Mouse (Mus musculus): Measurements from ENCODE around the gene Cnot9. TPM values are rescaled to one million over a fixed set of nuclear protein-coding genes. Genes with fewer than 3 reads are reported as not detected.
"Not testable (repeated sequence)": the region's sequence is repeated elsewhere in the genome, so short reads cannot be mapped to it uniquely, and the experiment has no call there.

The Cnot9 gene
- 112 TPM in 2 replicates for polyA plus RNA-seq (2016; fragmentation: Nextera tagmentation; extraction: Ambion mirVana)

- WGBS, result under 1% methylated on average over 64 of the region's 64 CpGs
- peak; percentile 100 for DNase-seq (ENCODE audit: extremely low spot score, low spot score)
- H3K9me3 ChIP-seq, result no peaks in the 10 kb centered on the region
- no peaks in the 10 kb centered on the region for H3K27me3 ChIP-seq (ENCODE audit: poor library complexity, severe bottlenecking)
- peaks cover 39% of the 10 kb centered on the region for H3K4me1 ChIP-seq
- H3K36me3 ChIP-seq (replicated peaks), result peaks cover 45% of the 10 kb centered on the region
- H3K4me3 ChIP-seq, result peak within 1 kb of the TSS; percentile 86
- peak within 1 kb of the TSS; percentile 98 for H3K27ac ChIP-seq
Measured at GRCm38 (mm10) chr1:74505721-74506464, at the start of gene Cnot9. Gene Cnot9 (plus strand): TSS chr1:74506058.

DNA sequence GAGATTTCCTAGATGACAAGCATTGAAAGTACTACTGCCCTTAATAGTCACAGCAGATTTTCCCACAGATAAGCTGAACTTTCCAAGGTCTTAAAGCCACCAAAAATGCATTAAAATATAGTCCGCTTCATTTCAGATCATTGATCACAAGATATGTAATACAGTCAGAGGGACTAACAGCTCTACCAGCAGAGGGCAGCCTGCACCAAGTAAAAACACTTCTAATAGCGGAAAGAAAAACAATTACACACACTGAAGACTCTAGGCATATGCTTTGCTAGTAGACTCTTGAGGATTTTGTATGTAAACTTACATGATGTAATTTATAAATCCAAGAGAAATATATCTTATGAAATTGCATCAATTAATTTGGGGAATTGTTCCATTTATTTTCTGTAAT is 45.6 kb upstream of the Cnot9 start:
- no peaks in the 10 kb centered on the region for H3K4me1 ChIP-seq
- H3K27ac ChIP-seq, result no peak overlapping the region
- H3K4me3 ChIP-seq, result no peak overlapping the region
- 79% methylated on average over 2 of the region's 2 CpGs for WGBS
- H3K9me3 ChIP-seq, result no peaks in the 10 kb centered on the region
- no peaks in the 10 kb centered on the region for H3K27me3 ChIP-seq (ENCODE audit: poor library complexity, severe bottlenecking)
- DNase-seq (ENCODE audit: extremely low spot score, low spot score), result no peak
- peaks cover 96% of the 10 kb centered on the region for H3K36me3 ChIP-seq (replicated peaks)

DNA sequence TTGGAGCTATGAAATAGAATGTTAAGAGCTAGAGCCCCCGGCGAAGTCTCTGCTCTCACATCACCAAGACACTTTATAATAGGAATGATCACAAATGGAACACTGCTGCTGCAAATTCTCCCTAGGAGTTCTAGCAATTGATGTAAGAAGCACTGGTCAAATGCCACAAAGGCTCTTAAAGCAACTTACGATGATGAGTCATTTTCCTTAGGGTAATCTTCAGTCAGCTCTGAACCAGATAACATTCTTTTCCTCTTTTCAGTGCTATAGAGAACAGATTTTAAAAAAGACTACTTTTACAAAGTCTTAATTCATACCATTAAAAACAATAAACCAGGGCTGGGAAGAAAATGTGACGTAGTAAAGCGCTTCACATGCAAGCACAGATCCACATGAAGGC is 20.1 kb upstream of the Cnot9 start:
- H3K36me3 ChIP-seq (replicated peaks), result peaks cover 100% of the 10 kb centered on the region
- H3K9me3 ChIP-seq, result no peaks in the 10 kb centered on the region
- no peaks in the 10 kb centered on the region for H3K27me3 ChIP-seq (ENCODE audit: poor library complexity, severe bottlenecking)
- no peak overlapping the region for H3K27ac ChIP-seq
- H3K4me3 ChIP-seq, result no peak overlapping the region
- 95% methylated on average over 5 of the region's 5 CpGs for WGBS
- no peaks in the 10 kb centered on the region for H3K4me1 ChIP-seq
- no peak for DNase-seq (ENCODE audit: extremely low spot score, low spot score)

GRCm38 (mm10) chr1:74501106-74501505 is 4.8 kb upstream of the Cnot9 start:
- 78% methylated on average over 1 of the region's 1 CpGs for WGBS
- Histone ChIP-seq H3K27me3 (ENCODE audit: poor library complexity, severe bottlenecking) (no peaks in the 10 kb centered on the region), H3K36me3 (replicated peaks) (peaks cover 40% of the 10 kb centered on the region), H3K9me3 (no peaks in the 10 kb centered on the region), H3K4me3 (no peak overlapping the region), H3K27ac (no peak overlapping the region), H3K4me1 (peaks cover 14% of the 10 kb centered on the region)
- DNase-seq (ENCODE audit: extremely low spot score, low spot score), result no peak

- Histone ChIP-seq H3K27ac (peak overlapping the region; percentile 98), H3K9me3 (no peaks in the 10 kb centered on the region), H3K4me3 (peak overlapping the region; percentile 86), H3K4me1 (peaks cover 39% of the 10 kb centered on the region), H3K27me3 (ENCODE audit: poor library complexity, severe bottlenecking) (no peaks in the 10 kb centered on the region), H3K36me3 (replicated peaks) (peaks cover 40% of the 10 kb centered on the region)
- DNase-seq (ENCODE audit: extremely low spot score, low spot score), result no peak
- WGBS, result under 1% methylated on average over 22 of the region's 22 CpGs
Measured at GRCm38 (mm10) chr1:74505393-74505720, 501 bp upstream of the Cnot9 start.

- peaks cover 51% of the 10 kb centered on the region for H3K36me3 ChIP-seq (replicated peaks)
- DNase-seq (ENCODE audit: extremely low spot score, low spot score), result peak; percentile 89
Measured at GRCm38 (mm10) chr1:74506471-74506881, 618 bp downstream of the Cnot9 start.

DNA sequence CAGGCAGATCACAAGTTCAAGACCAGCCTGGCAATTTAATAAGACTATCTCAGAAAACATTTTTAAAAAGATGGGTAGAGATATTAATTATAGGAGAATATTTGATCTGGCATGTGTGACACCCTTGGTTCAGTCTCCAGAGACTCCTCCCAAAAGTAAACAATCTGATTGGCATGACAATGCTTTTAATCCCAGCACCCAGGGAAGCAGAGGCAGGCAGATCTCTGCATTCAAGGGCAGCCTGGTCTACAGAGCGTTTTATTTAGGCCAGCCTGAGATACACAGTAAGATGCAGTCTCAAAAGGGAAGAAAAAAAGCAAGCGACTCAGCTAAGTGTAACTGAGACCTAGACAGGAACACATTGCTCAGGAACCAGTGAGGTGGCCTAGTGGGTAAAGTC is 1.9 kb downstream of the Cnot9 start:
- H3K4me3 ChIP-seq, result peak overlapping the region; percentile 86
- H3K36me3 ChIP-seq (replicated peaks), result peaks cover 56% of the 10 kb centered on the region
- no peak for DNase-seq (ENCODE audit: extremely low spot score, low spot score)
- no peaks in the 10 kb centered on the region for H3K27me3 ChIP-seq (ENCODE audit: poor library complexity, severe bottlenecking)
- 95% methylated on average over 2 of the region's 2 CpGs for WGBS
- H3K27ac ChIP-seq, result 0 out of 2 replicates have a peak overlapping the region, but pooled peaks have one; percentile 98
- peaks cover 39% of the 10 kb centered on the region for H3K4me1 ChIP-seq
- H3K9me3 ChIP-seq, result no peaks in the 10 kb centered on the region

More at GRCm38 (mm10) chr1:74506471-74506881, 618 bp downstream of the Cnot9 start:
- peaks cover 39% of the 10 kb centered on the region for H3K4me1 ChIP-seq
- WGBS, result under 1% methylated on average over 34 of the region's 34 CpGs
- H3K27me3 ChIP-seq (ENCODE audit: poor library complexity, severe bottlenecking), result no peaks in the 10 kb centered on the region
- H3K4me3 ChIP-seq, result peak overlapping the region; percentile 86
- H3K9me3 ChIP-seq, result no peaks in the 10 kb centered on the region
- H3K27ac ChIP-seq, result peak overlapping the region; percentile 98

DNA sequence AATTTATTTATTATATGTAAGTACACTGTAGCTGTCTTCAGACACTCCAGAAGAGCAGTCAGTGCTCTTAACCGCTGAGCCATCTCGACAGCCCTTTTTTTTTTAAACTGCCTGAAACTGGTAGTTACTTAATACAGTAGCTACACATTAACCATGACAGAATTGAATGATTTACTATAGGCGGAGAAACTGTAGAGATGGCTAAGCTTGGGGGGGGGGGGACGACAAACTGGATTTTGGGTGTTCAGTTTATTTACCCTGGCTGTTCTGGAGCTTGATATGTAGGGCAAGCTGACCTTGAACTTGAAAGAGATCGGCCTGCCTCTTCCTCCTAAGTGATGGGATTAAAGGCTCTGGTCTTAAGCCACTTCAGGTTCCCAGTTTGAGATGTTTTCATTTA is 5.4 kb downstream of the Cnot9 start:
- Histone ChIP-seq H3K36me3 (replicated peaks) (peaks cover 84% of the 10 kb centered on the region), H3K27ac (no peak overlapping the region), H3K27me3 (ENCODE audit: poor library complexity, severe bottlenecking) (no peaks in the 10 kb centered on the region), H3K4me3 (no peak overlapping the region), H3K4me1 (peaks cover 25% of the 10 kb centered on the region), H3K9me3 (no peaks in the 10 kb centered on the region)
- no peak for DNase-seq (ENCODE audit: extremely low spot score, low spot score)
- WGBS, result 97% methylated on average over 5 of the region's 5 CpGs

DNA sequence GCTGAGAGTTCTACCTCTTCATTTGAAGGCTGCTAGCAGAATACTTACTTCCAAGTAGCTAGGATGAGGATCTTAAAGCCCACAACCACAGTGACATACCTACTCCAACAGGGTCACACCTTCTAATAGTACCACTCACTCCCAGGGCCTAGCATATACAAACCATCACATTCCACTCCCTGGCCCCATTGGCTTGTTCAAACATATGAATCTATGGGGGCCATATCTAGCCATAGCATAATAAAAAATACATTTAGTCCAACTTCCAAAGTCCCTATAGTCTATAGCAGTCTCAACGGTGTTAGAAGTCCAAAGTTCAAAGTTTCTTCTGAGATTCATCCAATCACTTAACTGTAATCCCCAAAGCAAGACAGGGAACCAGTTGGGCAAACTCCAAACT is 7.1 kb downstream of the Cnot9 start:
- not testable (repeated sequence) for H3K4me3 ChIP-seq; H3K27me3 ChIP-seq (ENCODE audit: poor library complexity, severe bottlenecking); DNase-seq (ENCODE audit: extremely low spot score, low spot score); H3K27ac ChIP-seq; H3K9me3 ChIP-seq
- Histone ChIP-seq H3K4me1 (peaks cover 12% of the 10 kb centered on the region), H3K36me3 (replicated peaks) (peaks cover 90% of the 10 kb centered on the region)
- 93% methylated on average over 1 of the region's 1 CpGs for WGBS

DNA sequence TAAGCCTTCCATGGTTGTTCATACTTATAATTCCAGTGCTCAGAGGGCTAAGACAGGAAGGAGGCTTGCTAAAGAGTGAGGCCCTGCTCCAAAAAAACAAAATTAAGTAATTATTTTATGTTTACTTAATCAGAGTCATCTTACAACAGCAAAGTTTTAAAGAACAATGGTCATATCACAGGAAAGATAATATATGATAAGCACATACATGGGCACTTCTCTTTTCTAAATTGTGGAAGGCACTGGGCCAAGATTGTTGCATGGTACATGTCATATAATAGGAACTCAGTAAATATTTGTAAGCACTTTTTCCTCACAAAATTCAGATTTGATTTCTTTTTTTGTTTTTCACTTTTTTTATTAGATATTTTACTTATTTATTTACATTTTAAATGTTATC is 14.0 kb downstream of the Cnot9 start:
- H3K36me3 ChIP-seq (replicated peaks), result peaks cover 93% of the 10 kb centered on the region

DNA sequence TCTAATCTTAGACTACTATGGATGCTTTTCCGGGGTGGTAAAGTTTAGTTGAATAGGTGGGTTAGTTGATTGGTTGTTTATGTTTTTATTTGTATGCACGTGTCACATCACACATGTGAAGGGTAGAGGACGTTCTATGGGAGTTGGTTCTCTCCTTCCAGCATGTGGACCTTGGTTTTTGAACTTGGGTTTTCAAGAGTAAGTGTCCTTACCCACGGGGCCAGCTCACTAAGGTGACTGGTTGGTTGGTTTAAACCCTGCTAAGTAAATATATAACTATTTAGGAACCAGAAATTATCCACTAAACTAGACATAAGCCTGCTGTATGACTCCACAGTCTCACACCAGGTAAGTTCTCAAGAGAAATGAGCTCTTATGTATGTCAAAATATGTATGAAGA is 18.9 kb downstream of the Cnot9 start:
- Histone ChIP-seq H3K4me1 (no peaks in the 10 kb centered on the region), H3K27ac (no peak overlapping the region), H3K36me3 (replicated peaks) (peaks cover 100% of the 10 kb centered on the region), H3K27me3 (ENCODE audit: poor library complexity, severe bottlenecking) (no peaks in the 10 kb centered on the region), H3K9me3 (no peaks in the 10 kb centered on the region), H3K4me3 (no peak overlapping the region)
- 87% methylated on average over 4 of the region's 4 CpGs for WGBS
- no peak for DNase-seq (ENCODE audit: extremely low spot score, low spot score)

More for the DNA sequence above, 14.0 kb downstream of the Cnot9 start:
- DNase-seq (ENCODE audit: extremely low spot score, low spot score), result no peak
- H3K27me3 ChIP-seq (ENCODE audit: poor library complexity, severe bottlenecking), result no peaks in the 10 kb centered on the region
- no peak overlapping the region for H3K27ac ChIP-seq
- H3K4me3 ChIP-seq, result no peak overlapping the region
- no peaks in the 10 kb centered on the region for H3K4me1 ChIP-seq
- H3K9me3 ChIP-seq, result no peaks in the 10 kb centered on the region

GRCm38 (mm10) chr1:74528589-74528988 is 22.7 kb downstream of the Cnot9 start:
- no peak overlapping the region for H3K27ac ChIP-seq
- peaks cover 97% of the 10 kb centered on the region for H3K36me3 ChIP-seq (replicated peaks)
- DNase-seq (ENCODE audit: extremely low spot score, low spot score), result no peak
- 91% methylated on average over 7 of the region's 7 CpGs for WGBS
- H3K27me3 ChIP-seq (ENCODE audit: poor library complexity, severe bottlenecking), result no peaks in the 10 kb centered on the region
- no peaks in the 10 kb centered on the region for H3K9me3 ChIP-seq
- H3K4me1 ChIP-seq, result no peaks in the 10 kb centered on the region
- no peak overlapping the region for H3K4me3 ChIP-seq

DNA sequence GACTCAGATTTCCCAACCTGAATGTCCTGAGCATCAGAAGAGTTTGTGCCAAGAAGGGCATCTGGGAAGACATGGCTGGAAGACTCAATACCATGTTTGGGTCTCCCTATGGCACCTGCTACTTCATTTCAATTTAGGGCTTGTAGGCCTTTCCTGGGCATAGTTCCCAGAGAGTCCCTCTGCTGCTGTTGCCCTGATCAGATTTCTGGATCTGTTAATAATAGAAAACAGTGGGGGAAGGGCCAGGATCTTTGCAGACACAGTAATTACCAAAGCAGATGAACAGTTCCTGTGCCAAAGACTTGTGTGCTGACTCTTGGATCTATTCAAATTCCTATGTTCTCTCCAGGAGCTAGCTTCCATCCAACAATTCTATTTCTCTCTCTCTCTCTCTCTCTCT is 32.8 kb downstream of the Cnot9 start:
- Histone ChIP-seq H3K27me3 (ENCODE audit: poor library complexity, severe bottlenecking) (no peaks in the 10 kb centered on the region), H3K4me1 (peaks cover 16% of the 10 kb centered on the region), H3K4me3 (no peak overlapping the region), H3K36me3 (replicated peaks) (no peaks in the 10 kb centered on the region), H3K27ac (no peak overlapping the region), H3K9me3 (no peaks in the 10 kb centered on the region)
- no peak for DNase-seq (ENCODE audit: extremely low spot score, low spot score)
